In genomic region chr13:62907527-62908162, GRCm38 (mm10) we compare ENCODE assay signal across 12 mouse cellular contexts. TPM values are rescaled to one million over a fixed set of nuclear protein-coding genes. Genes with fewer than 3 reads are reported as not detected.
DNase-seq lines count a peak whose midpoint lies in the region; ATAC-seq lines count a peak whose summit lies in the region.
"Had no signal": no experiment of that assay in that cellular context is flagged by ENCODE, and none has a peak within 500 bp of the region (broad histone marks: within the 10 kb centered on the region; RNA-seq: fewer than 3 reads in every experiment).

No protein-coding gene starts in this region.

- no peak for DNase-seq in kidney, adult 11 months
- DNase-seq in right cerebral cortex, postnatal 25 days = peak; percentile 44
- DNase-seq in right cerebral cortex, postnatal 14 days = no peak
- DNase-seq in intestine, embryonic 14.5 days (ENCODE audit: low spot score) = no peak
- no peak for DNase-seq in thymus, postnatal 36 days
- DNase-seq: cerebellum, adult 9-10 months had no signal

- peak overlapping the region; percentile 67; the same call in 1 of the 2 replicates for H3K27ac ChIP-seq in kidney, embryonic 16.5 days (ENCODE audit: low read length)
- no peak overlapping the region for H3K27ac ChIP-seq in intestine, embryonic 14.5 days (ENCODE audit: low read depth)
- peak overlapping the region; percentile 77; the same call in 1 of the 2 replicates for H3K27ac ChIP-seq in stomach, embryonic 16.5 days (ENCODE audit: low read length)
- H3K27ac ChIP-seq: heart, embryonic 15.5 days; midbrain, embryonic 15.5 days had no signal

- H3K27me3 ChIP-seq in kidney, embryonic 16.5 days (ENCODE audit: insufficient read depth, low read length) = no peaks in the 10 kb centered on the region
- no peaks in the 10 kb centered on the region for H3K27me3 ChIP-seq in intestine, embryonic 14.5 days (replicated peaks; ENCODE audit: control insufficient read depth, insufficient read depth, low read length)
- H3K27me3 ChIP-seq in stomach, embryonic 16.5 days (ENCODE audit: control insufficient read depth, insufficient read depth, low read length) = no peaks in the 10 kb centered on the region
- H3K27me3 ChIP-seq: heart, embryonic 15.5 days; midbrain, embryonic 15.5 days had no signal

- no peak overlapping the region for H3K9ac ChIP-seq in kidney, embryonic 16.5 days (replicated peaks; ENCODE audit: low read length)
- no peak overlapping the region for H3K9ac ChIP-seq in intestine, embryonic 14.5 days (ENCODE audit: low read length)
- H3K9ac ChIP-seq in stomach, embryonic 16.5 days (ENCODE audit: low read length) = no peak overlapping the region
- H3K9ac ChIP-seq: heart, embryonic 15.5 days; midbrain, embryonic 15.5 days had no signal

- no peaks in the 10 kb centered on the region for H3K36me3 ChIP-seq in kidney, embryonic 16.5 days (ENCODE audit: insufficient read depth, low read length)
- H3K36me3 ChIP-seq in intestine, embryonic 14.5 days (ENCODE audit: control insufficient read depth, insufficient read depth, low read length) = no peaks in the 10 kb centered on the region
- H3K36me3 ChIP-seq in stomach, embryonic 16.5 days (ENCODE audit: control insufficient read depth, insufficient read depth, low read length) = no peaks in the 10 kb centered on the region
- H3K36me3 ChIP-seq: heart, embryonic 15.5 days; midbrain, embryonic 15.5 days had no signal

- ATAC-seq in kidney, embryonic 16.5 days (ENCODE audit: low FRiP score, low TSS enrichment) = peak; percentile 83
- ATAC-seq in intestine, embryonic 14.5 days (replicated peaks; ENCODE audit: low FRiP score, low TSS enrichment, low read depth) = peak; percentile 65; the same call in 1 of the 2 replicates
- ATAC-seq in stomach, embryonic 16.5 days (ENCODE audit: insufficient read depth, low FRiP score) = peak; percentile 73
- no peak for ATAC-seq in inflammation-experienced regulatory T-cells, adult 6 months
- ATAC-seq: midbrain, embryonic 15.5 days had no signal

- 58% methylated on average over 14 of the region's 14 CpGs for WGBS in kidney, embryonic 16.5 days
- 74% methylated on average over 14 of the region's 14 CpGs for WGBS in intestine, embryonic 14.5 days
- 67% methylated on average over 14 of the region's 14 CpGs for WGBS in stomach, embryonic 16.5 days

- H3K4me1 ChIP-seq in kidney, embryonic 16.5 days (ENCODE audit: insufficient read depth, low read length) = peaks cover 12% of the 10 kb centered on the region
- peaks cover 6% of the 10 kb centered on the region; the same call in 1 of the 2 replicates for H3K4me1 ChIP-seq in intestine, embryonic 14.5 days (replicated peaks; ENCODE audit: control insufficient read depth, insufficient read depth, low read length)
- peaks cover 10% of the 10 kb centered on the region for H3K4me1 ChIP-seq in stomach, embryonic 16.5 days (ENCODE audit: control insufficient read depth, insufficient read depth, low read length)
- H3K4me1 ChIP-seq: midbrain, embryonic 15.5 days had no signal

- peak overlapping the region; percentile 20; the same call in 1 of the 2 replicates for H3K4me2 ChIP-seq in kidney, embryonic 16.5 days (replicated peaks; ENCODE audit: low read depth, low read length)
- no peak overlapping the region for H3K4me2 ChIP-seq in intestine, embryonic 14.5 days (ENCODE audit: low read length)
- H3K4me2 ChIP-seq in stomach, embryonic 16.5 days (ENCODE audit: low read depth, low read length) = peak overlapping the region; percentile 7; the same call in 1 of the 2 replicates
- H3K4me2 ChIP-seq: heart, embryonic 15.5 days; midbrain, embryonic 15.5 days had no signal

- no peaks in the 10 kb centered on the region for H3K9me3 ChIP-seq in kidney, embryonic 16.5 days (ENCODE audit: low read length)
- H3K9me3 ChIP-seq in intestine, embryonic 14.5 days (ENCODE audit: control insufficient read depth, low read length) = no peaks in the 10 kb centered on the region
- no peaks in the 10 kb centered on the region for H3K9me3 ChIP-seq in stomach, embryonic 16.5 days (replicated peaks; ENCODE audit: control insufficient read depth, low read length)
- H3K9me3 ChIP-seq: heart, embryonic 15.5 days; midbrain, embryonic 15.5 days had no signal

- no peak overlapping the region for H3K4me3 ChIP-seq in kidney, embryonic 16.5 days (ENCODE audit: low read length)
- no peak overlapping the region for H3K4me3 ChIP-seq in intestine, embryonic 14.5 days (ENCODE audit: low read depth, low read length)
- no peak overlapping the region for H3K4me3 ChIP-seq in stomach, embryonic 16.5 days (replicated peaks; ENCODE audit: low read length)
- H3K4me3 ChIP-seq: erythroblast, embryonic 14.5 days; heart, embryonic 15.5 days; midbrain, embryonic 15.5 days had no signal

RNA-seq across cellular contexts. Expression of gene Fbp1, which starts 19.6 kb away (rescaled TPM):
- 132 and 211 TPM in 2 replicates for polyA plus RNA-seq in kidney, embryonic 16.5 days (2015; fragmentation: Nextera tagmentation; extraction: Ambion mirVana)
- polyA plus RNA-seq in intestine, embryonic 14.5 days (2014; fragmentation: Nextera tagmentation; extraction: Ambion mirVana) = 0.47 and 0.51 TPM in 2 replicates
- polyA plus RNA-seq in stomach, embryonic 16.5 days (2015; fragmentation: Nextera tagmentation; extraction: Ambion mirVana) = 4.1 and 4.2 TPM in 2 replicates
- not detected for polyA plus RNA-seq in inflammation-experienced regulatory T-cells, adult 6 months (2017; shearing (Covaris generic))
- polyA plus RNA-seq: erythroblast, embryonic 14.5 days had no signal

RNA-seq across cellular contexts. Expression of gene Fbp2, which starts 49.4 kb away (rescaled TPM):
- polyA plus RNA-seq in kidney, embryonic 16.5 days (2015; fragmentation: Nextera tagmentation; extraction: Ambion mirVana) = 23.3 and 28.9 TPM in 2 replicates
- polyA plus RNA-seq in intestine, embryonic 14.5 days (2014; fragmentation: Nextera tagmentation; extraction: Ambion mirVana) = 123 and 142 TPM in 2 replicates
- 112 and 124 TPM in 2 replicates for polyA plus RNA-seq in stomach, embryonic 16.5 days (2015; fragmentation: Nextera tagmentation; extraction: Ambion mirVana)
- not detected for polyA plus RNA-seq in inflammation-experienced regulatory T-cells, adult 6 months (2017; shearing (Covaris generic))
- polyA plus RNA-seq: erythroblast, embryonic 14.5 days had no signal

RNA-seq across cellular contexts. Expression of gene 2010111I01Rik, which starts 57.0 kb away (rescaled TPM):
- 146 and 147 TPM in 2 replicates for polyA plus RNA-seq in kidney, embryonic 16.5 days (2015; fragmentation: Nextera tagmentation; extraction: Ambion mirVana)
- 135 and 152 TPM in 2 replicates for polyA plus RNA-seq in intestine, embryonic 14.5 days (2014; fragmentation: Nextera tagmentation; extraction: Ambion mirVana)
- 119 and 131 TPM in 2 replicates for polyA plus RNA-seq in stomach, embryonic 16.5 days (2015; fragmentation: Nextera tagmentation; extraction: Ambion mirVana)
- polyA plus RNA-seq in inflammation-experienced regulatory T-cells, adult 6 months (2017; shearing (Covaris generic)) = 100 to 1,000 TPM; 191 to 238 (median 213) TPM

Comparison
In these comparisons a context has a peak if more than half of its experiments do, and no peak if none do; other contexts are left out.
1. RNA of gene Fbp1, which starts 19.6 kb away (polyA plus RNA-seq): 132 to 211 TPM in kidney, embryonic 16.5 days; 4.1 to 4.2 TPM in stomach, embryonic 16.5 days, 0.47 to 0.51 TPM in intestine, embryonic 14.5 days and not detected in inflammation-experienced regulatory T-cells, adult 6 months; every median in the first group is over 10 times any median in the second.
2. RNA of gene Fbp2, which starts 49.4 kb away (polyA plus RNA-seq): 123 to 142 TPM in intestine, embryonic 14.5 days, 112 to 124 TPM in stomach, embryonic 16.5 days and 23.3 to 28.9 TPM in kidney, embryonic 16.5 days; not detected in inflammation-experienced regulatory T-cells, adult 6 months; every median in the first group is over 10 times any median in the second.